Mouse (Mus musculus): ENCODE measurements at regions not wholly inside any gene's neighbourhood (a gene's known extent, or its start where the extent isn't known, plus 50 kb on each side); places are given as distances from the start of the nearest gene placed in this dataset.

DNA sequence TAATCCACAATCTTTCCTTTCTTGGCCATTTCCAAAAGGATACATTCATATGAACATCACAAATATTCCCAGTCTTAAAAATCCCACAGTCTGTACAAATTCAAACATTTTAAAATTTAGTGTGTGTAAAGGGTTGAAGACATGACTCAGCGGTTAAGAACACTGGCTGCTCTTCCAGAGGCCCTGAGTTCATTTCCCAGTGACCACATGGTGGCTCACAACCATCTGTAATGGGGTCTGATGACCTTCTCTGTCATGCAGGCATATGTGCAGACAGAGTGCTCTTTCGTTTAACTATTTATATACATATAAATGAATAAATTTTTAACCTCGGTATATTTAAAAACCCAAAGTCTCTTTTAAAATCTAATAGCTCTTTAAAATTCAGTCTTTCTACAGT is 79.6 kb downstream of the Sptssa start:
- TF ChIP-seq CTCF (IDR thresholded peaks at IDR 0.05; ENCODE audit: control insufficient read depth, insufficient read depth, low read length) (no peak), POLR2A (IDR thresholded peaks at IDR 0.05; ENCODE audit: borderline replicate concordance, control insufficient read depth, low read depth, low read length) (no peak)
